Mouse (Mus musculus) liver, embryonic 15.5 days (tissue): ENCODE measurements around the gene Rpl13a. TPM values are rescaled to one million over a fixed set of nuclear protein-coding genes. Genes with fewer than 3 reads are reported as not detected.
"Not testable (repeated sequence)": the region's sequence is repeated elsewhere in the genome, so short reads cannot be mapped to it uniquely, and the experiment has no call there.

Experiments used
- ATAC-seq: fragments of 200-750 bp; cut with Nextera tagmentation; 2 replicates; pipeline ENCODE4 v1.8.0; 2017; ENCODE audit warnings: moderate number of reproducible peaks, mild to moderate bottlenecking, moderate library complexity; ENCODE audit not compliant: insufficient read depth
- H3K27ac ChIP-seq: fragments of 300-500 bp; sonication (generic); replicated peaks from 2 replicates; pipeline ENCODE4 v1.5.1; 2015; ENCODE audit warnings: mild to moderate bottlenecking, inconsistent platforms
- H3K27me3 ChIP-seq: fragments of 300-500 bp; sonication (generic); 2 replicates; pipeline ENCODE4 v1.6.1; 2015; ENCODE audit warnings: mild to moderate bottlenecking, inconsistent platforms
- H3K36me3 ChIP-seq: fragments of 300-500 bp; sonication (generic); replicated peaks from 2 replicates; pipeline ENCODE4 v1.6.1; 2015; ENCODE audit warnings: moderate library complexity, mild to moderate bottlenecking, inconsistent platforms
- H3K4me1 ChIP-seq: fragments of 300-500 bp; sonication (generic); replicated peaks from 2 replicates; pipeline ENCODE4 v1.6.1; 2015; ENCODE audit warnings: inconsistent platforms
- H3K4me2 ChIP-seq: fragments of 300-500 bp; sonication (generic); 2 replicates; pipeline ENCODE4 v1.6.1; 2015; ENCODE audit warnings: moderate library complexity, mild to moderate bottlenecking, inconsistent platforms
- H3K4me3 ChIP-seq: fragments of 300-500 bp; sonication (generic); replicated peaks from 2 replicates; pipeline ENCODE4 v1.5.1; 2015; ENCODE audit warnings: mild to moderate bottlenecking, inconsistent platforms
- H3K9ac ChIP-seq: fragments of 300-500 bp; sonication (generic); 2 replicates; pipeline ENCODE4 v1.6.1; 2015; ENCODE audit warnings: moderate library complexity, mild to moderate bottlenecking, inconsistent platforms
- H3K9me3 ChIP-seq: fragments of 300-500 bp; sonication (generic); replicated peaks from 2 replicates; pipeline ENCODE4 v1.6.1; 2016; ENCODE audit warnings: inconsistent platforms
- WGBS: fragments of 180-500 bp; shearing (Covaris S2); methylation state at CpG from one replicate; pipeline ENCODE4 v1.1.7; 2015; ENCODE audit warnings: mixed read lengths; ENCODE audit not compliant: insufficient replicate concordance; 5-methylcytosine and 5-hydroxymethylcytosine counted together
- polyA plus RNA-seq: library from polyadenylated mRNA; unstranded; fragments of >200 nt; fragmentation: Nextera tagmentation; extraction: Ambion mirVana; gene quantifications from 2 replicates; pipeline ENCODE4 v1.2.1, GENCODE M21; 2015

Rpl13a gene
- polyA plus RNA-seq, 1 experiment from 2014 or later: 633 TPM

- Histone ChIP-seq H3K9ac (no peak overlapping the region), H3K4me2 (no peak overlapping the region), H3K27ac (no peak overlapping the region), H3K4me1 (peaks cover 60% of the 10 kb centered on the region), H3K9me3 (no peaks in the 10 kb centered on the region), H3K4me3 (no peak overlapping the region), H3K36me3 (peaks cover 6% of the 10 kb centered on the region), H3K27me3 (no peaks in the 10 kb centered on the region)
- ATAC-seq: no peak
- WGBS: 78% methylated on average over 8 of the region's 8 CpGs
Measured at GRCm38 (mm10) chr7:45133446-45134159, 5.0 kb upstream of the Rpl13a start.

- Histone ChIP-seq H3K36me3 (peaks cover 14% of the 10 kb centered on the region), H3K9me3 (no peaks in the 10 kb centered on the region), H3K27me3 (no peaks in the 10 kb centered on the region), H3K9ac (no peak overlapping the region), H3K4me3 (no peak overlapping the region), H3K27ac (no peak overlapping the region), H3K4me1 (peaks cover 54% of the 10 kb centered on the region), H3K4me2 (no peak overlapping the region)
- WGBS: 74% methylated on average over 11 of the region's 11 CpGs
- no peak for ATAC-seq
Measured at GRCm38 (mm10) chr7:45131850-45132249, 3.3 kb upstream of the Rpl13a start.

- no peak for ATAC-seq
- peak overlapping the region; percentile 91 for H3K27ac ChIP-seq
- peaks cover 57% of the 10 kb centered on the region for H3K4me1 ChIP-seq
- H3K27me3 ChIP-seq: no peaks in the 10 kb centered on the region
- H3K4me2 ChIP-seq: peak overlapping the region; percentile 94
- no peaks in the 10 kb centered on the region for H3K9me3 ChIP-seq
- WGBS: 44% methylated on average over 15 of the region's 15 CpGs
- H3K4me3 ChIP-seq: peak overlapping the region; percentile 89
- peak overlapping the region; percentile 74; the same call in 1 of the 2 replicates for H3K9ac ChIP-seq
- H3K36me3 ChIP-seq: peaks cover 33% of the 10 kb centered on the region
Measured at GRCm38 (mm10) chr7:45129776-45130512, 1.4 kb upstream of the Rpl13a start.

- H3K4me1 ChIP-seq: peaks cover 57% of the 10 kb centered on the region
- H3K4me3 ChIP-seq: peak overlapping the region; percentile 89
- under 1% methylated on average over 17 of the region's 17 CpGs for WGBS
- H3K36me3 ChIP-seq: peaks cover 35% of the 10 kb centered on the region
- H3K9me3 ChIP-seq: no peaks in the 10 kb centered on the region
- peak overlapping the region; percentile 91 for H3K27ac ChIP-seq
- peak overlapping the region; percentile 74 for H3K9ac ChIP-seq
- no peaks in the 10 kb centered on the region for H3K27me3 ChIP-seq
- peak overlapping the region; percentile 94 for H3K4me2 ChIP-seq
- ATAC-seq: peak; percentile 3
Measured at GRCm38 (mm10) chr7:45129318-45129717, 757 bp upstream of the Rpl13a start.

GRCm38 (mm10) chr7:45127700-45128224, 799 bp downstream of the Rpl13a start:
- peak overlapping the region; percentile 92 for H3K9ac ChIP-seq
- H3K4me2 ChIP-seq: peak overlapping the region; percentile 88
- no peaks in the 10 kb centered on the region for H3K27me3 ChIP-seq
- H3K27ac ChIP-seq: peak overlapping the region; percentile 87
- peak overlapping the region; percentile 89 for H3K4me3 ChIP-seq
- peaks cover 35% of the 10 kb centered on the region for H3K36me3 ChIP-seq
- no peak for ATAC-seq
- H3K4me1 ChIP-seq: peaks cover 59% of the 10 kb centered on the region
- no peaks in the 10 kb centered on the region for H3K9me3 ChIP-seq
- whole genome bisulfite sequencing: 0% methylated on average over 6 of the region's 6 CpGs

GRCm38 (mm10) chr7:45126844-45127699, 1.5 kb downstream of the Rpl13a start:
- Histone ChIP-seq H3K27me3 (no peaks in the 10 kb centered on the region), H3K9me3 (no peaks in the 10 kb centered on the region), H3K36me3 (peaks cover 42% of the 10 kb centered on the region), H3K4me3 (peak overlapping the region; percentile 89), H3K4me1 (peaks cover 66% of the 10 kb centered on the region), H3K9ac (peak overlapping the region; percentile 92), H3K27ac (peak overlapping the region; percentile 87), H3K4me2 (peak overlapping the region; percentile 88)
- no peak for ATAC-seq
- WGBS: 9% methylated on average over 21 of the region's 21 CpGs

GRCm38 (mm10) chr7:45126147-45126843, 2.3 kb downstream of the Rpl13a start:
- H3K4me1 ChIP-seq: peaks cover 74% of the 10 kb centered on the region
- H3K36me3 ChIP-seq: peaks cover 49% of the 10 kb centered on the region

GRCm38 (mm10) chr7:45125649-45126048, 2.9 kb downstream of the Rpl13a start:
- peaks cover 80% of the 10 kb centered on the region for H3K4me1 ChIP-seq
- WGBS: 57% methylated on average over 5 of the region's 5 CpGs
- not testable (repeated sequence) for H3K9me3 ChIP-seq, H3K9ac ChIP-seq, ATAC-seq, H3K27me3 ChIP-seq
- peak overlapping the region; percentile 87 for H3K27ac ChIP-seq
- peaks cover 56% of the 10 kb centered on the region for H3K36me3 ChIP-seq
- H3K4me2 ChIP-seq: peak overlapping the region; percentile 88
- H3K4me3 ChIP-seq: peak overlapping the region; percentile 89; the same call in 1 of the 2 replicates

More at GRCm38 (mm10) chr7:45126147-45126843, 2.3 kb downstream of the Rpl13a start:
- Histone ChIP-seq H3K27me3 (no peaks in the 10 kb centered on the region), H3K4me3 (peak overlapping the region; percentile 89), H3K27ac (peak overlapping the region; percentile 87), H3K9ac (peak overlapping the region; percentile 92), H3K4me2 (peak overlapping the region; percentile 88), H3K9me3 (no peaks in the 10 kb centered on the region)
- WGBS: 50% methylated on average over 17 of the region's 17 CpGs
- no peak for ATAC-seq

- no peaks in the 10 kb centered on the region for H3K27me3 ChIP-seq
- H3K27ac ChIP-seq: peak overlapping the region; percentile 87
- no peak overlapping the region for H3K9ac ChIP-seq
- peak overlapping the region; percentile 88 for H3K4me2 ChIP-seq
- H3K4me1 ChIP-seq: peaks cover 81% of the 10 kb centered on the region
- no peak for ATAC-seq
- WGBS: 19% methylated on average over 7 of the region's 7 CpGs
- H3K9me3 ChIP-seq: no peaks in the 10 kb centered on the region
- 0 out of 2 replicates have a peak overlapping the region, but pooled peaks have one; percentile 83 for H3K4me3 ChIP-seq
- H3K36me3 ChIP-seq: peaks cover 61% of the 10 kb centered on the region
Measured at GRCm38 (mm10) chr7:45125144-45125600, 3.4 kb downstream of the Rpl13a start.
